Mouse (Mus musculus): Measurements from ENCODE around the gene Nms.
A peak's percentile ranks its signal among the peaks of the same experiment; 100 is the strongest.

The Nms gene

GRCm38 (mm10) chr1:38938849-38939248 is at the start of gene Nms:
Nms (plus strand) TSS chr1:38939149.
- no peak for DNase-seq

DNA sequence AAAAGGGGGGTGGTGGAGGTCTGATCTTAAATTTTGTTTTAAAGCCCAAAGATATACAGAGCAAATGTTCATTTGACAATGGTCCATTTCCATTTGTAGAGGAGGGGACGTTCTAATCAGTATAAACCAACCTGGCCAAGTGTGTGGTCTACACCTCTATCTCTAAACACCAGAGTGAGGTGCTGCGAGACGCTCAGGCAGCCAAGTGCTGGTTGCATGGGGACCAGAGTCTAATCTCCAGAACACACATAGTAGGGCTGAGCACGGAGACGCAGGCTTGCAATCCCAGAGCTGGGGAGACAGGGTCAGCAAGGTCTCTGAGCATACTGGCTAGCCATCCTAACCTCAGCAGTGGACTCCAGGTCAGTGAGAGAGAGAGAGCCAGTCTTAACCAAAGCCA is 47.5 kb upstream of the Nms start:
- no peak for DNase-seq

- DNase-seq = no peak
Measured at GRCm38 (mm10) chr1:38893081-38893480, 45.9 kb upstream of the Nms start.

GRCm38 (mm10) chr1:38897431-38898248 is 41.3 kb upstream of the Nms start, which contains the start of gene Chst10:
Chst10 (minus strand) TSS chr1:38898161.
- DNase-seq = peak; percentile 63

DNA sequence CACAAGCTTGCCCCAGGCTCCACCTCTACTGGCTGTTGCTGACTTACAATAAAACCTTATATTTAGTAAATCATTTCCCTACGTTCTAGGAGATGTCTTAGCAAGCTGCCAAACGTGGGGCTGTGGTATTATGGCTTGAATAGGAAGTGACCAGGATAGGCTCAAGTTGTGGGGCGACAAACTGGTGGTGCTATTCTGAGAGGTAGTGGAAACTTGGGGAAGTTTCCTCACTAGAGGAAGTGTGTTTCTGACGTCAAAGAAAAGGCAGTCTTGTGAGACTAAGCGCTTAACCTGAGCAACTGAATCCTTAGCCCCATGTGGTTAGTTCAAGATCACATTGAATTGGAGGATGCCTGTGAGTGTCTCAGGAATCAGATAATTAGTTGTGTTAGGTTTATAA is 36.4 kb upstream of the Nms start:
- DNase-seq = no peak

GRCm38 (mm10) chr1:38903985-38904384 is 35.0 kb upstream of the Nms start:
- no peak for DNase-seq

DNA sequence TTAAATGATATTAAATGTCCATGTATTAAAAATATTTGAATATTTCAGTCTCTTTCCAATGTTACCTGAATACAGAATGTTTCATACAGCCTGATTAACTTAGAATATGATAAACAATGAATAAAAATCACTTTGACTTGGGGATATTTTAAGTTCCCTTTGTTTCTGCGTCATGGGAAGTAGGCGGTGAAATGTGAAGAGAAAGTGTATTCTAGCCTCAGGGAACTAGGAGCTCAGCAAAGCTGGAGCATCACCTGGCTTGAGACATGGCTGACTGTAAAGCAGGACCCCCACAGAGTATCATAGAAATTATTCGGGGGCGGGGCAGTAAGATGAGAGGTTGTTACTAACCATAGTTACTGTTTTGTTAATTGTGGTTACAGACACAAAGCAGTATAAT is 10.0 kb upstream of the Nms start:
- DNase-seq = no peak

DNA sequence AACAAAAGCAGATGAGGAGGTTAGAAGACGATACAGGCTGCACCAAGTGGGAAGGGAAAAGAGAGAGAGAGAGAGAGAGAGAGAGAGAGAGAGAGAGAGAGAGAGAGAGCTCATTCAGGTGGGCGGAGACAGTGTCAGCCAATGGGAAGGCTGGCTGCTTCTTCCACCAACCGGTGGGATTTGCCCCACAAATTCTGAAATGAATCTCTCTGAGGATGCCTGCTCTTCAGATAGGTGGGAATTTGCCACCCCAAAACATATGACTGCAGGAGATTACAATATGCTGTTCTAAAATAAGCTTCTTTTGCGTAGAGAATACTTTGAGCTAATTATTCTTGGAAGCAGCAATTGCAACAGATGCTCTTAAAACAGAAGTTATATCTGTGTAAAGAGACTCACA is 9.5 kb upstream of the Nms start:
- no peak for DNase-seq

DNA sequence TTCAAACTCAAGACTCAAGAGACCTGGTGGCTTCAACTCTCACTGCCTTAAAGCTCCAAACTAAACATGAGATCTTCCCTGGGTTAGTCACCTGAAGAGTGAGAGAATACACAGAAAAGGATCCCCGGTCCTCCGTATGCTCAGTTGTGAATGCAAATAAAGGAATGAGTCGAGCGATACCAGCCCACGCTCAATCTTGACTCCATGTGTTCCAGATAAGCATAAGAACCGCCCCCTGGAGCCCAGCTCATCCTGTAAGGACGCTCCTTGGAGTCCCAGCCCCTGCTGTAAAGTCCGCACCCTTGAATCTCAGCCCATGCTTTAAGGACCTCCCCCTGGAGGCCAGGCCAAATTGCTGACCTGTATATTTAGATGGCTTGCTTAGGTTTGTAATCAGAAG is 8.2 kb upstream of the Nms start:
- no peak for DNase-seq

DNA sequence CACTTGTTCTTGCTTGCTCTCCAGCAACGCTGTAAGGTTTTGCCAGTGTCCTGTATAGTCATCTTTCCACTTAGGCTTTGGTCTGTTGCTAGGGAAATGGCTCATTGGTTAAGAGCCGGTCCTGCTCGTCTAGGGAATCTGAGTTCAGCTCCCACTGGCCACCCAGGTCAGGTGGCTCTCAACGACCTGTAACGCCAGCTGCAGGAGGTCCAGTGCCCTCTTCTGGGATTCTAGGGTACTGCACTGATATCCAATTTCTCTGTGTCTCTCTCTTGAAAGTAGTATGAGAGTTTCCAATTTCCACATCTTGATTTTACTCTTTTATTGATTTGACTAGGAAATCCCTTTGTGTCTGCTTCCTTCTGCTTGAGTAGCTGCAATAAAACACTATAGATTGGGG is 4.3 kb upstream of the Nms start:
- DNase-seq = peak; percentile 4

GRCm38 (mm10) chr1:38936780-38937179 is 2.2 kb upstream of the Nms start:
- DNase-seq = peak; percentile 5

DNA sequence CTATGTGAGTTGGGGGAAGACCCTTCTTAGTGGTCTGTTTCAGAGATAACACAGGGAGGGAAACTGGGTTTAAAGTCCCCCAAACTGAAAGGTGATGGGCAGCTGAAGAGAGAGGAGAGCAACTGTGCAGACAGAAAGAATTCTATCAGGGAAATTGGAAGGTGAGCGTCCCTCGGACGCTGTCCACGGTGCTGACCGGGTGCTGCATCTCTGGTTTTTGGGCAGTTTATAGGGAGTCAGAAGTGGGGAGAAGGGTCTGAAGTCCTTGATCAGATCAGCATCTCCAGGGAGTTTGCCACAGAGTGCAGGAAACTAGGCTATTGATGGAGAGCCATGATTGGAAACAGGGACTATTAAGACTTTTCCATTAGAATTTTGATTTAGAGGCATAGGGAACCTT is 659 bp downstream of the Nms start:
- peak; percentile 16 for DNase-seq

DNA sequence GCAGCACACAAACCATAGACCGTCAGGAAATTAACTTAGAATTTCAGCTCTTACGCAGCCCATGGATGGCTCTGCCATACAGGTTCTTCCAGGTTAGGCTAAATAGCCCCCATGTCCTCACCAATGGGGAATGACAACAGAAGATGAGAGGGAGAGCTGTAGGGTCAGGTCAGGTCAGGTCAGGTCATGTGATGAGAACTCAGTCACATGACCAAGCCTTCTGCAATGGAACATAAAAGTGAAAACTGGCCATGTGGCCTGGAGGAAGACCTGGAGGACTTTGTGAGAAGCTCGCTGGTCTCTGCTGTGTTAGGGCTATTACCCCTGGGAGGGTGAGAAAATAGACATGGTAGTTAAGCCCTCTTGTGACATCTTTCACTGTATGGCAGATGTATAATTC is 17.5 kb downstream of the Nms start:
- DNase-seq = no peak

- DNase-seq = no peak
Measured at GRCm38 (mm10) chr1:38969116-38969515, 30.2 kb downstream of the Nms start.

GRCm38 (mm10) chr1:38971712-38972111 is 32.8 kb downstream of the Nms start:
- no peak for DNase-seq

- DNase-seq = no peak
Measured at GRCm38 (mm10) chr1:38972986-38973592, 34.1 kb downstream of the Nms start.

DNA sequence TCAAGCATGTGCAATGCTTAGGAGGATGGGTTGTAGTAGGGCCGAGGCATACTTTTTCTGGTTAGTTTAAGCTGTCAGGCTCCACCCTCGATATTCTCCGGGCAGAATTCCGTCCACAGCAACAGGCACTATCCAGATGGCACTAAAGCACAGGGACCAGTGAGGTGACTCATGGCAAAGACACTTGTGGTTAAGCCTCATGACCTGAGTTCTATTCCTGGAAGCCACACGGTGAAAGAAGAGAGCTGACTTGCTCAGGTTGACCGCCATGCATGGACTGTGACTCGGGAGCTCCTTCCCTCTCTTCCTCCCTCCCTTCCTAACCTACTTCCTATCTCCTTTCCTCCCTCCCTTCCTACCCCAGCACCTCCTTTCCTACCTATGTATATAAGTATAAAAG is 41.0 kb downstream of the Nms start:
- no peak for DNase-seq

GRCm38 (mm10) chr1:38983870-38984269 is 44.9 kb downstream of the Nms start:
- no peak for DNase-seq

DNA sequence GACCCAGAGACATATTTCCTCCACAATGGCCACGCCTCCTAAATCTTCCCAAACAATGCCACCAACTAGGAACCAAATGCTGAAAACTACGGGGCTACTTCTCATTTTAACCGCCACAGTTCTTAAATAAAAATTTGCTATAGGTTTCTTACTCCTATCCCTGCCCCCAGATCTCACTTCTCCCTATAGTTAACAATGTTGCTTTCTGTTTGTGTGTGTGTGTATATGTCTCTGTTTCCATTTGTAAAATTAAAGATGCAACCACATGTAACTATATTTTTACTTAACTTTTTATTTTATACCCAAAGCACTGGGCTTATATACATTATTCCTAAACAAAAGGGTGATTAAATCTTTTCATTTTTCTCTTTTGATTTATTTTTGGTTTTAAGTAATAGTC is 46.4 kb downstream of the Nms start, which contains the start of gene Pdcl3:
Pdcl3 (plus strand) TSS at position 301 of the 400 bp plus-strand sequence.
- no peak for DNase-seq

DNA sequence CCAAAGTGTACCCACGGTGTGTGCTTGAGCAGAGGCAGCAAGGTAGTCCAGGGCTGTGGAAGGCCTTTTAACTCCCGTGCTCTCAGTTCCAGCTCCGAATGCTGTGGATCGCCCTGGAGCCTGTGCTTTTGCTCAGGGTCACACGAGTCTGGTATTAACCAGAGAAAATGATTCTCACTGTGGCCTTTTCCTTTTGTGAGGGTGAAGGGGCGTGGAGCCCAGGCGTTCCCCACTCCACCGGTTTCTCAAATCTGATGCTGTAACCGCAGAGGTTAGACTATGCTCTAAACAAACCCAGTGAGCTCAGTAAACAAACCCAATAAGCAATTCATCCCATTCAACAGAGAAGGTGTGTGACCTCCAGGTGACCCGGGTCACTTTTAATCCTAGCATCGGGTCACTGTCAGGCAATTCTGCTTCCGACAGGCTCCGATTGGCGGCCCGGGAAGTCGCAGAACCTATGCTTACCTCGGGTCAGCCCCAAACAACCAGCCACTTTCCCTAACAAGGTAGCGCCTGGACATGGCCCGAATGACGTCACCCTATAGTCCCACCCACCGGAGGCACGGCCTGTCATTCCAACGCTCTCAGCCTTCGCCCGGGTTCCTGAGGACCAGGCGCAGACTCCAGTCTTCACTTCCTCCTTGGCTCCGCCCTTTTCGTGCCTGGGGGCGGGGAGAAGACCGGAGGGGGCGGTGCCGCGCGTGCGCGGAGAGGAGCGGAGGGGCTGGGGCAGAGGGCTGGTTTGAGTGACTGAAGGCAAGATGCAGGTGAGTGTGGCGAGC is 48.3 kb downstream of the Nms start:
- DNase-seq = peak; percentile 98

DNA sequence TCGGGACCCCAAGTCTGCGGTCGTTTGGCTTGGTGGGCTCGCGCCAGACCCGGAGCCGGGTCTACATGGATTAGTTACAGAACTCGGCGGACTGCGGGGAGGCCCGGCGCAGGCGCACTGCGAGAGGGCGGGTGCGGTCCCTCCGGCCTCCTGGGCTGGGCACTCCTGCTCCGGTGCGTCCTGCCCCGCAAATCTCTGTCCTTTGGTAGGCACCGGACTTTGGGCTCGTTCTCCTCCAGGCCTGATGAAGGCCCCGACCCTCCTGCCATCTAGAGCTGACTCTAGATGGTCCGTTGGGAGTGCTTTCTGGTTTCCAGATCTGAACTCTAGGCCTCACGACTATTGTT is 48.9 kb downstream of the Nms start:
- no peak for DNase-seq

DNA sequence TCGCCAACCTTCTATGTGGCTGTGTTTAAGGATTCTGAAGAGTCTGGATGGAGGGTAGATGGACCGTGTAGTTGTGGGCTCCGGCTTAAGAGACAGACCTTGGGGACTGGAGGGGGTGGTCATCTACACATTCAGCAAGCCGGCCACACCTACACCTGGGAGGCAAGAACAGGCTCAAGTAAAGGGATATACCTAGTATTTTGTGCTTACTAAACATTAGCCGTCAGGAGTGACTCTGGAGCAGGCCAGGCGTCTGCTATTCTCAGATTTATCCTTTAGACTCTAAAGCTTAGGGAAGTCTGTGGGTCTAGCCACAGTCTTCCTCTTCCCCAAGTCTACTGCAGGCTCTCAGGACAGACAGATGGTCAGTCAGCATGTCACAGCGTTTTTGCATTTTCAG is 49.4 kb downstream of the Nms start:
- DNase-seq = no peak

GRCm38 (mm10) chr1:38992365-38992764 is 53.4 kb downstream of the Nms start:
- peak; percentile 13 for DNase-seq

Data from lung, postnatal 10 days (tissue).